Mouse (Mus musculus) heart, adult 11 months (tissue): ENCODE data around the gene Htra1.

Experiments
- DNase-seq: peaks from one replicate; pipeline ENCODE4 v3.0.0; 2022

Gene Htra1

GRCm38 (mm10) chr7:130967901-130968300 is 32.0 kb downstream of the Htra1 start:
- DNase-seq: peak; percentile 90

DNA sequence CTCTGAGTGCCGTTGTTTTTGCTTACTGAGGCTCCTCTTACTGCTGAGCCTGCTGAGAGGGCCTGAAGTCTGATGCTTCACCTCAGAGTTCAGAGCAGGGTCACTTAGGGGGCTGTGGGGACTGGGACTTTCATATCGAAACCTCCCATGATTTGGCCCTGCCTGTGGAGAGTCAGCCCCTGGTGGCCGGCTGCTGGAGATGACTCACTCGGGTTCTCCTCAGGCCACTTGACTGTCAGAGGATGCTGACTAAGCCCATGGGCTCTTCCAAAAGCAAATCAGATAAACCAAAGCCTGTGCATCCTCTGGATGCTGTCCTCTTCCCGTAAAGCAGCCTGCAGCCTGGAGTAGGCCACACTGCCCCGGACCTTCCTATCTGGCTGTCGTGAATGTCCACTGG is 32.6 kb downstream of the Htra1 start:
- peak; percentile 98 for DNase-seq

- DNase-seq: no peak
Observed at GRCm38 (mm10) chr7:130969076-130969475, 33.2 kb downstream of the Htra1 start.

DNA sequence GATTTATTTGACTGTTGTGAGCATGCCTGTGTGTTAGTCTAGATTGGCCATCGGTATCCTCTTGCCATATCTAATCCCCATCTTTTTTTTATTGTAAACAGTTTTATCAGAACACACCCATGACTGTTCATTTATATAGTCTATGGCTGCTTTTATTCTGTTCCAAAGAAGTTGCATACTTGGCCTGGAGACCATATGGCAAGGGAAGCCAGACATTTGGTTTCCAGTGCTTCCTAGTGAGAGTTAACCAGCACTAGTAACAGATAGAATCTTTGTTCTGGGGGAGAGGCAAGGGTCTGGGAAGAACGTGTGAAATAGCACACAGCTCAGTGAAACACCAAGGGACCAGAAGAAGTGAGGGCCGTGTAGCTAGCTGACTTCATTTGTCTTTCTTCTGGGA is 33.6 kb downstream of the Htra1 start:
- no peak for DNase-seq

- peak; percentile 89 for DNase-seq
Observed at GRCm38 (mm10) chr7:130972767-130973166, 36.9 kb downstream of the Htra1 start.

DNA sequence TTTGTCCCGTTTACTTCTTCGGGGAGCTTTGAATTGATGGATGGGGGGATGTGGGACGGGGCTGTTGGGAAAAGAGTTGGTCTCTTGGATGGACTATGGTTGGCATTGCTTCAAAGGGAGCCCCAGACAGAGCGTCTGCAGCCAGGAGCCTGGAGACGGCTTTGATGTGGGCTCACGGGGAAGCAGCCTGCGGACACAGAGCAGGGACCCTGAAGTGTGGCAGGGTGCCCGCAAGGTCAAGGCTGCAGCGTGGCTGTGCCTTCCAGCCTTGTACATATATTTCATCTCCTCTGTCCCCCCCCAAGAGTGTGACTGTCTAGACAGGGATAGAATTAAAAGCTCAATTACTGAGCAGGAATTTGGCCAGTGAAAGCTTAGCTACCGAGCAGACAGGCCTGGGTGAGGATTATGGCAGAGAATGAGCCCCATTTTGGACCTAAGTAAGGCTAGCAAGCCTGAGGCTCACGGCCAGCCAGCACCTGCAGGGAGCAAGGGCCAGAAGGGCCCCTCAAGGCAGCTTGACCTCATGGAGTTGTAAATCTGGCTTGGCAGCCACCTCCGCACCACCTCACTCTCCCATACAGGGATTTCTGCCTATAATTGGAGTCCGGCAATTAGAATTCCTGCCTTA is 40.5 kb downstream of the Htra1 start:
- no peak for DNase-seq

DNA sequence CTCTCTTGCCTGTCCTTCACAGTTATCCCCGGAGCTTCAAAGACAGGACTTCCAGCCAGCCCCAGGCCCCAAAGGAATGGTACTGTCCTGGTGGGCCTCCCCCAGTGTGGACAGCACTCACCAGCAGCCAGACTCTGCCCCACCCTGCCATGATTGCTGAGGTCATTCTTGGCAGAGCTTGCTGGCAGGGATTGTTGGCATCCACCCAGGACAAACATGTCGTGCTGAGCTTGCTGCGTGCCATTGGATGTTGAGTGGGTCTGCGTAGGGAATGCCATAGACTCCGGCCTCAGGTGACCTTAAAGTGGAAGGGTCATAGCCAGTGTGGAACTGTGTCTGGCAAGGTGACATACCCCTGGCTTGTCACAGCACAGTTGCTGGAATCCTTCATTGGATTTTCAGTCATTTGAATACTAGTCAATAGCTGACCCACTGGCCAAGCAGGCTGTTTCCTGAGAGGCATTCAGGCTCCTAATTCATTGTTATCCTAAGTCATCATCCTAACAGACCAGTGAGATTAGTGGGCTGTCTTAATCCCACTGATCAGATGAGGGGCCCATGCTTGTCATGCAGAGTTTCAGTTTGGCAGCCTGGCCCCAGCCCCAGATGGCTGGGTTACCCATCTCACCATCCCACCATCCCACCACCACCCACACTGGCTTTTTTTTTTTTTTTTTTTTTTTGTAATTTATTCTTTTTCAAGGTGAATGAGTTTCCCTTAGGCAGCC is 42.0 kb downstream of the Htra1 start:
- DNase-seq: peak; percentile 99

DNA sequence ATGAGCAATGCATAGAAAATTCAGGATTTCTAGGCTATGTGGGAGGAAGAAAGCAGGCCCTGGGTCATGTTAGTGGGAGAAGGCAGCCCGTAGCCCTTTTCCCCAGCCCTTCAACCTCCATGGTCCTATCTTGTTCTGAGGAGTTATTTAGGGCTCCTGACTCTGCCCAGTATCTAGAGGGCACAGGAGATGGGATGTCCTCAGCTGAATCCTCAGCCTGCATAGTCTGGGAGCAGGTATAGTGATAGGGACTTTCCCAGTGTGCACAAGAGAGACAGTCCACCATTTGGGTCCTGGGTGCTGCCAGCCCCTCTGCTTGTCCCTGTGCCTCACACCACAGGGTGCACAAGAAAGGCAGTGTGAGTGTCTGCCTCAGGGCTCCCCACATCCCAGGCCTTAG is 42.6 kb downstream of the Htra1 start:
- DNase-seq: no peak

DNA sequence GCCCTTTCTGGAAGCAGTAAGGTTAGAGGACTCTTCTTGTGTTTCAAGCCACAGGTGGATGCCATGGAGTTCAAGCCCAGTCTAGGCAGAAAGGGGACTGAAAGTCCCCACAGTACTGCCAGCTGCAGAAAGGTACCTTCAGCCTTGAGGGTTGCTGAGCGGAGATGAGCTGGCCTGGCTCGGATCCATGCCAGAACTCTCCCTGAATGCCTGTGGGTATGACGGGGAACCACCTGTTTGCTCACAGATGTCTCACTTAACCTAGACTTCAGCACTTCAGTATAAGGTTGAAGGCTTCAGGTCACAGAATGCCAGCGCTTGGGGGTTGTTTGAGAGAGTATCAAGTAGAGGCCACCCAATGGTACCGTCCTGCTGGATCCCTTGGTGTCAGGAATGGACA is 44.2 kb downstream of the Htra1 start:
- no peak for DNase-seq

DNA sequence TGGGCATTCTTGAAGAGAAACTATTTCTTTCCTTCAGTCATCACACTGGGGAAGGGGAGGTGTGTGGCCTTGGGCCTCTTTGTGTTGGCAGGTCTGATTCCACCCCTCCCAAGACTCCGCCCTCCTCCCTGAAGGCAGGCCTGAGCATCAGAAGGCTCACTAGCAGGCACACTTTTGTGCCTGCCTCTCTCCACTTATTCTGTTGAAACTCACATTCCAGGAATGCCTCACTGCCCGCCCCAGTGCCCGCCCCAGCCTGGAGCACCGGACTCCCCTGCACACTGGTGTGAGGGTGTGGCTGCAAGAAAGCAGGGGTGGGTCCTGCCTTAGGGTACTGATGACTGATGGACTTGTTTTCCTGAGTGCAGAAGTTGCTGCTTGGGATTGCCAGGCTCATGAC is 46.5 kb downstream of the Htra1 start:
- no peak for DNase-seq

GRCm38 (mm10) chr7:130982881-130983280 is 47.0 kb downstream of the Htra1 start:
- no peak for DNase-seq

DNA sequence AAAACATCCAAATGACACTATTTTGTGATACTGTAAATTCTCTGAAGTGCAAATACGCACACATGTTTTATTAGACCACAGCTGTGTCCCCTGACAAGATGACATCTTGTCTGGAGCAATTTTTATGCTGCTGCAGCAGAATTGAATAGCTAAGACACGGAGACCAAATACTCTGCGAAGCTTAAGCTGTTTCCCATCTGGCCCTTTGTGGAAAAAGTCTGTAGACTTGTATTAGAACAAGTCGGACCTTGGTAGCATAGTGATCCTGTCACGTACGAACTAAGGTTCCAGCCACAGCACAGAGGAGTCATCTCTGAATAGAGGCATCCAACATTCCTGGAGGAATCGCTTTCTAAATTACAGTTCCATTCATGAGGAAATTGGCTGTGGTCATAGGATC is 48.4 kb downstream of the Htra1 start:
- peak; percentile 72 for DNase-seq

- DNase-seq: peak; percentile 79
Observed at GRCm38 (mm10) chr7:130985193-130985592, 49.3 kb downstream of the Htra1 start.

- DNase-seq: no peak
Observed at GRCm38 (mm10) chr7:130985716-130986115, 49.8 kb downstream of the Htra1 start.

DNA sequence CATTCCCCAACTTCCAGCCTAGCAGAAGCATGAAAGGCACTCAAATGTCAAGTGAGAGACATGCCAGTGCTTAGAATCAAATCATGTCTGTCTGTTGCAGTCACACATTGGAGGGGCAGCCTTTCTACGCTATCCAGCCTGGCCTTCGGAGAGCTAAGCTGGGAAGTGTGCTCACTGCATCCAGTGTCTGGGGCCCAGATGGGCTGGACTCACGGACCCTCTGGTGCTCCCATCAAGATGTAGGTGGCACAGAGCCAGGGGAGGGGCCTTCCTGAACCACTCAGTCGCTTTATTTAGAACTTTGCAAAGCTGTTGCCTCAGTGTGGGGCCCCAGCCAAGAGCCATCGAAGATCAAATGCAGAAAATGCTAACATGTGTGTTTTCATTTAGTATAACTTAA is 52.2 kb downstream of the Htra1 start:
- DNase-seq: peak; percentile 93

- DNase-seq: peak; percentile 74
Observed at GRCm38 (mm10) chr7:130989371-130989770, 53.5 kb downstream of the Htra1 start.

DNA sequence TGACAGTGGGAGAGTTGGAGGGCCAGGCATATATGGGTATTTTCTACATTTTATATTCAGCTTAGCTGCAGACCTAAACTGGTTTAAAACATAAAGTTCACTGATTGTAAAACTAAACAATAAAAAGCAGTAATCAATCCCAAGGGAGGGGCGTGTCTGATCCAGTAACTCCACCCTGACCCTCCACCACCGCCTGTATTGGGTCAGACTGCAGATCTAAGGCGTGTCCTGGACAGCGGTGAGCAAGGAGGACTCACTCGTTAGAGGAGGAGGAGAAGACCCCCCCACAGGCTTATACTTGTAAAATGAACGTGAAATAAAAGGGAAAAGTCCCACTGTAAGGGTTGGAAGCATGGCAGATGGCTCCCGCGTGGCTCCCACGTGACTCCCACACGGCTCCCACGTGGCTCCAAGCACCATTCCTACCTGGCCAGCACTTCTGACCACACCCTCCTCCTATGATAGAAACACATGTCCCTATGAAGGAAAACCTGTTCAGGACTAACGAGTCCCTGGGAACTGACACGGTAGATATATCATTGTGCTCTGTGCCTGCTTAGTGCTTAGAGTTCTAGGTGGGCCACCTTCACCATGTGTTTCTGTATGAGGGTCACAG is 55.4 kb downstream of the Htra1 start:
- peak; percentile 71 for DNase-seq

- peak; percentile 70 for DNase-seq
Observed at GRCm38 (mm10) chr7:130993907-130994306, 58.0 kb downstream of the Htra1 start.

- DNase-seq: peak; percentile 16
Observed at GRCm38 (mm10) chr7:131001976-131002726, 66.2 kb downstream of the Htra1 start.

DNA sequence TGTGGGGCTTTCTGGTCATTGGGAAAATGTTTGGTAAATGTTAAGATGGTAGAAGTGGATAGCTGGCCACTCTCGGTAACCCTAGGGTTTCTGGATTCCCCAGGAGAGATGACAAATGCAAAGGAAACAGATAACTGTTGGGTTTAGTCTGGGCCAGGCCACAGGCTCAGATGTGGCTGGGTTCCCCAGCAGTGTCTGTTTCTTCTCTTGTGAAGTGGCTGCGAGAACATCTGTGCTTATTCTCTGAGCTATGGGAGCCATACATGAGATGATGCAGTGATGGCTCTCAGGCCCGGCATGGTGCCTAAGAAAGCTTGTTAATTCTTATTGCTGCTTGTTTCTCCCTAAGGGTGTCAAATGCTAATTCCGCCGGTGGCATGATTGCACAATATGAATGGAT is 68.2 kb downstream of the Htra1 start:
- peak; percentile 75 for DNase-seq

DNA sequence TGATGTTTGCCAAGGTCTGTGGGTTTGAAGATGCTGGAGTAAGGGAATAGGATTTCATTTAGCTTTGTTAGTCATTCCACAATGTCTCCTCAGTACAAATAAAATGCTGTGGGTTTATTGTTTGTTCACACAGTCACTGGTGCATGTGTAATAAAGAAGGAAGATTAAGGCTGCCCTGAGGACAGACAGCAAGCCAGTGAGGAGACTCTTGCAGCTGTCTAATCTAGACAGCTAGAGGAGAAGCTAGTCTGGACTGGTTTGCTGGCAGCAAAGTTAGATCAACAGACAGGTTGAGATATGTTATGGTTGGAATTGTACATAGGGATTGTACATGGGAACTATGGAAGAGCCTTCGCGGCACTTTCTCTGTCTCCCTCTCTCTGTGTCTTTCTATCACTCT is 71.3 kb downstream of the Htra1 start:
- DNase-seq: peak; percentile 34

DNA sequence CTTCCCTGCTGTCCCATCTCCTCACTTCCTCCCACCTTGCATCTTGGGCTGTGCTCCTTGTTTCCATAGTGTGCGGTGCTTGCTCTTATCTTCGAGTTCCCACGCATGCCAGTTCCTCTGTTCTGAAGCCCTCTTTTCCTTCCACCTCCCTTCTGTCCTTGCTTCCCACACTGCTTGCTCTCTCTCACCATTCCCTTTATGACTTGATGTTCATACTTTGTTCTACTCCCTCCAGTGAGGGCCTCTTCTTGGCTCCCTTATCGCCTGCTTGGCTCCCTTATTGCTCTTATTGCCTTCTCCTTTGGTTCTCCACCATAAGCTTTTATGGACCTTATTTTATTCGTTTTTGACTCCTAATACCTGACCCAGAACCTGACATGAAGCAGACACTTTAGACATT is 73.3 kb downstream of the Htra1 start:
- DNase-seq: peak; percentile 33

DNA sequence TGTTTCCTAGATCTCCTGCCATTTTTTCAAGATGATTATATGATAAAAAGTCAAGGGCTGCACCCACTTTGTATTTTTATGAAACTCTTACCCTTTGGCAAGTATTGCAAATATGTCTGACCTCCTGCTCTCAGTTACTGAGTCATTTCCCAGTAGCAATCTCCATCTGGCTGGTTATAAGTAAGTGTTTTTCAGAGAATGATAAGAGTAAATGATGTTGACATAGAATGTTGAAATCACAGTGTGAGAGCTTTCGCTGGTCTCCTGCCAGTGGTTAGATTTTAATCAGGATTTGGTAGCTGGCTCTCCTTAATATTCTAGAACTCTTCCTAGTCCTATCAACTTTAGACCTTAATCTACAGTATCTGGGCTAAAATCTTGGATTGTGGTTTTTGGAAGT is 76.0 kb downstream of the Htra1 start:
- DNase-seq: peak; percentile 55

DNA sequence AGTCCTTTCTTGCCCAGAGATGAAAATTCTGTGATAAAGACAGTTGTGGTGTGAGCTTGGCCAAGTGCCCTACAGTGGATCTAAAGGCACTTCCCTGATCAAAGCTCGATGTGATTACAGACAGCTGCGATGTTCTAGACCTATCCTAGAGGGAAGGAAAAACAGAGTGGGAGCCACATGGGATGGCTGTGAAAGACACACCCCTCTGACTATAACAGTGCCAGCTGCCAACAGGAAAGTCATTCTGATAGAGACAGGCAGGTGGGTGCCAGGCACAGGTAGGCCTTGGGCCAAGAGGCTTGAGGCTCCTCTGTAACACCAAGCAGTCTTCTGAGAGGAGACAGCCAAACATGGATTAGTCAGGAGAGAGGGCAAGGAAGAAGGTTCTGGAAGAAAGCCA is 83.3 kb downstream of the Htra1 start:
- peak; percentile 16 for DNase-seq
